Mouse (Mus musculus) right cerebral cortex, postnatal 4 days (tissue): ENCODE measurements around the gene Scgb1b18.
"Not testable (repeated sequence)": the region's sequence is repeated elsewhere in the genome, so short reads cannot be mapped to it uniquely, and the experiment has no call there.

ENCODE experiments used
- DNase-seq: peaks from one replicate; pipeline ENCODE4 v3.0.0-alpha.2; 2022

The Scgb1b18 gene

DNA sequence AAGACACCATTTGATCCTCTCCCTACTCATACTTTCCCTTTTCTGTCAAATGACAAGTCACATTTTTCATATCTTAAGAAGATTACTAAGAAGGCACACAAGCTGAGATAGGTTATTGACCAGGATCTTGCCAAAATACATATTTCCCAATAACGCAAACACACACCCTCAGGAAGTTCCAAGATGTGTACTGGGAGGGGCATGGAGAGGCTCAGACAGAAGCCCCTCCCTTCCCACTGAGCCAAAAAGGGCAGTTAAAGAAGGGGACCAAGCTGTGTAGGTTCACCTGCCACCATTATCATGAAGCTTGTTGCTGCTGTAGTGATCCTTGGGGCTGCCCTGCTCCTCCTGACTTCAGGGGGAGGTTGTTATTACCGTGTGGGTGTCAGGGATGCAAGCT lies at the start of gene Scgb1b18:
TSS of gene Scgb1b18 (plus strand) at position 301 of the 400 bp plus-strand sequence.
- DNase-seq, result not testable (repeated sequence)

DNA sequence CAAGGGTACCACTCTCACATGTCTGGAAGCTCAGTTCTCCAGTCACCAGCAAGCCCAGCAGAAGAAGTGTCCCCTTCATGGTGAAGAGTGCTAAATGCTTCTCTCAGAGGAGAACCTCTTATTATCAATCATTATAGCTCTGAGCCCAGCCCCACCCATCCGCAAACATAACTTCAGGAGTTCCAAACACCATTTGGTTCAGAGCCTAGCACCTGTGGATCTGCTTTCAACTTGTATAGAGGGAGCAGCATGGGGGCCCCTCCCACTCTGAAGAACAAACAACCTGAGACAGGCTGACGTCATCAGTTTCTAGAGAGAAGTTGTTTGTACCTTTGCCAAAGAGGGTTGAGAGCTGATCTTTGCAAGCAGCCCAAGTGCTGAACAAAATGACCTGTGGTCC lies 11.6 kb upstream of the Scgb1b18 start, which contains the start of gene Scgb2b18:
TSS of gene Scgb2b18 (minus strand) at position 101 of the 400 bp plus-strand sequence.
- DNase-seq, result not testable (repeated sequence)
